Mouse (Mus musculus) bone marrow macrophage, adult 2 months (primary cell): ENCODE data around the gene Igsf9. TPM values are rescaled to one million over a fixed set of nuclear protein-coding genes. Genes with fewer than 3 reads are reported as not detected.
A peak's percentile ranks its signal among the peaks of the same experiment; 100 is the strongest.

Source experiments
- H3K27ac ChIP-seq: 2 replicates; pipeline ENCODE4 v1.5.1; 2012; ENCODE audit warnings: low read depth, low read length; ENCODE audit not compliant: insufficient read depth
- H3K4me1 ChIP-seq: 2 replicates; pipeline ENCODE4 v1.6.1; 2012; ENCODE audit warnings: low read length; ENCODE audit not compliant: control insufficient read depth, insufficient read depth
- H3K4me3 ChIP-seq: 2 replicates; pipeline ENCODE4 v1.5.1; 2012; ENCODE audit warnings: mild to moderate bottlenecking, low read length, moderate library complexity; ENCODE audit not compliant: insufficient read depth
- CTCF ChIP-seq: IDR thresholded peaks from 2 replicates; pipeline ENCODE4 v1.5.1; 2012; ENCODE audit warnings: low read depth, mild to moderate bottlenecking, low read length, moderate library complexity
- POLR2A ChIP-seq: IDR thresholded peaks from 2 replicates; pipeline ENCODE4 v1.6.1; 2012; ENCODE audit warnings: mild to moderate bottlenecking, low read depth, low read length, borderline replicate concordance
- polyA plus RNA-seq: library from polyadenylated mRNA; stranded (reverse); fragments of >200 nt; gene quantifications from 2 replicates; pipeline ENCODE4 v1.2.4, GENCODE M21; 2012; ENCODE audit not compliant: missing spikeins, insufficient read depth, insufficient read length

Igsf9 gene
- polyA plus RNA-seq, 1 experiment, result 6.3 TPM

DNA sequence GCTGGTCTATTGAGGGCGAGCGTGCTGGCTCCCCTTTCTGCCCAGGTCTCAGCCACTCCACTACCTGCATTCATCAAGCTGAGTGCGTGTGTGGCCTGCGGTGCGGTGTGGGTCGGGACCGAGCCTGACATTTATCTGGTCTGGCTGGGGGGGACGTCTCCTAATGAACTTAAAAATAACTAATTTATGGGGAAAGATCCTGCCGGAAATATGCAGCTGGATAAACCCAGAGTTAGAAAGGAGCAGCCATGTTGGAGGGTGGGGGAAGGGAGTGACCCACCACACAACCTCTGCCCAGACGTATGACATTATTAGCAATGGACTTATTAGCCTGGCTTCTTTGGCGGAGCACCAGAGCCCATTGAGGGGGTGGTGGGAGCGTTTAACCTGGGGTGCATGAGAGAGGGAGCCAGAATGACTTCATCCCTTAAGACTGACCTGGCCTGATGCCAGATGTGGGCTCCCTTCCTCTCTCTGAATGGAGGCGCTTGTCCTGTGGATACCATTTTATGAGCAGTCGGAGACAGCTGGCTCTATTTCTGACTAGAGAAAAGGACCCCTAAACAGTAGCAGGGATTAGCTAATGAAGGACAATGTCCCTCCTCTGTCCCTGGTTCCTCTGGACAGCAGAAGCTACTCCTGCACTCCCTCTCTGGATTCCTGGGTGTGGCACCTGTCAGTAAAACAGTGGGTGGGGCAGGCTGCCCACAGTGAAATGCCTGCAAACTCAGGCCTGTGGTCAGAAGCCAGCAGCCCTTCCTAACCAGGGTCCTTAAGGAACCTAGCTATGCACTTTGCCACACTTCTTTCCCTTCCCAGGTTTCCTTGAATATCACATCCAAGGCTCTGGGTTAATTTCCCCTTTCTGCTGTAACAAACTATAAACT lies 21.8 kb downstream of the Igsf9 start:
- TF ChIP-seq CTCF, result no peak
- TF ChIP-seq POLR2A, result no peak
- peak overlapping the region; percentile 24 for H3K27ac ChIP-seq
- H3K4me1 ChIP-seq, result peaks cover 18% of the 10 kb centered on the region
- H3K4me3 ChIP-seq, result peak overlapping the region; percentile 77

DNA sequence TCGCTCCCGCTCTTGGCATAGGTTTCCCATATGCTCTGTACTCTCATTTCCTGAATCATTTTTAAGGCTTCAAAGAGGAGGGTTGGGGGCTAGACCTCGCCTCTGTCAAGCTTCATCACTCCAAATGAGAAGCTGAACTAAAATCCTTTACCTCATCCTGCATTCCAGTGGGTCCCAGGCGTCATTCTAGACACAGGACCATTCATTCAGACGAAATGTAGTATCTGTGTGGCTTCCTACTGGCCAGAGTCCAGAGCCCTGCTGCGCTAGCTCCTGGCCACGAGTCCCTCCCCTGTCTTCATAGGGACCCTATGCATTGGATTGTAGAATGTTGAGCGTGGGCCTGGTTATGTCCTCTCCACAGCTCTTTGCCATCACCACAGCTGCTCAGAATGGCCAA lies 23.2 kb downstream of the Igsf9 start:
- no peak overlapping the region for H3K4me3 ChIP-seq
- no peak overlapping the region for H3K27ac ChIP-seq
- peaks cover 17% of the 10 kb centered on the region for H3K4me1 ChIP-seq
- no peak for TF ChIP-seq CTCF
- no peak for TF ChIP-seq POLR2A

DNA sequence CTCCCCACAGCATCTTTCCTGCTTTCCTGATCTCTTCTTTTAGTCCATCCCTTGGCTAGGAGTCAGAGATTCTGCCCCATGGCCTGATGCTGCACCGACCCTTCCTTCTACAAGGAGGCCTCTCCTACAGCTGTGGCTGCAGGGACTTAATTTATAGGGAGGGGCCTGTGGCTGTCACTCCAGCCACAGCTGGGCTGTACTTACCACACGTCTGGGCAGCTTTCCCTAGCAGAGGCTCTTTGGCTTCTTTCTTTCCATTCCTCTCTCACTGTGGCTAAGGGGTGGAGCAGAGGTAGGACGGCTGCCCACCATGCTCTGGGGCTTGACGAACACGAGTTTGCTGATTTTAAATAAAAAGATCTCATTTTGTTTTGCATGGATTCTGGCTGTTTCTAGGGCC lies 25.4 kb downstream of the Igsf9 start:
- Histone ChIP-seq H3K4me3 (no peak overlapping the region), H3K27ac (no peak overlapping the region), H3K4me1 (peaks cover 15% of the 10 kb centered on the region)
- TF ChIP-seq CTCF (no peak), POLR2A (no peak)

DNA sequence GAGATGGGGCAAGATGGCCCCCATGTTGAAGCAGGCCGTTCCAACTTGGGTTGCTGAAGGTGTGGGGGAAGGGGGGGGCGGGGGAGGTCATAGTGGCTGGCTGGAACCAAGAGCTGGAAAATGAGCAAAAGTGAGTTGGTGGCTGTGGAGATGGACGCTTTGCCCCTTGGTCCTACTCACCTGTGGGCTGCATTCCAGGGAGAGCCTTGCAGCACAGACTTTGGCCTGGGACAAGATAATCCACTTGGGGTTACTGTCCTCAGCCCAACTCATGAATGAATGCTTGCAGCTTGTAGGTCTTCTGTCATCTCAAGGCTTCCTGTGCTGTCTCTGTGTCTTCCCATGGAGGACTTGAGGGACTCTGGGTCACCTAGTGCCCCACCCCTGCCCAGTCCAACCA lies 26.1 kb downstream of the Igsf9 start:
- no peak overlapping the region for H3K27ac ChIP-seq
- no peak overlapping the region for H3K4me3 ChIP-seq
- H3K4me1 ChIP-seq, result peaks cover 16% of the 10 kb centered on the region
- no peak for TF ChIP-seq CTCF

DNA sequence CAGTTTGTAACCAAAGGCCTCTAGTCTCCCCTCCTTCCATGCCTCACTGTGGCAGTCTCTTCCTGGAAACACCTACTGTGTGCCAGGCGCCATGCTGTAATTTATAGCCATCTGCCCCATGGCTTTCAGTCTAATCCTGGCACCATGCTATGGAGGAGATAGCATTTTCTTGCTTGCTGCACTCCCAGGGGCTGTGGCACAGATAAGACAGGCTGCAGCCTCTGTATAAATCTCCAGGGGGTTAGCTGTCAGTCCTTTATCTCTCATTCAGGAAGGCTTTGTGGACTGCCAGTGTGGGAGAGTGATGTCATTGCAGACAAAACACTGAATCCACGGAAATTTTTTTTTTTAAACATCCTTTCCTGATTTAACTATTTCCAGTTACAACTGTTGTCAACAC lies 26.6 kb downstream of the Igsf9 start:
- no peak for TF ChIP-seq CTCF
- Histone ChIP-seq H3K27ac (no peak overlapping the region), H3K4me3 (no peak overlapping the region), H3K4me1 (peaks cover 14% of the 10 kb centered on the region)

DNA sequence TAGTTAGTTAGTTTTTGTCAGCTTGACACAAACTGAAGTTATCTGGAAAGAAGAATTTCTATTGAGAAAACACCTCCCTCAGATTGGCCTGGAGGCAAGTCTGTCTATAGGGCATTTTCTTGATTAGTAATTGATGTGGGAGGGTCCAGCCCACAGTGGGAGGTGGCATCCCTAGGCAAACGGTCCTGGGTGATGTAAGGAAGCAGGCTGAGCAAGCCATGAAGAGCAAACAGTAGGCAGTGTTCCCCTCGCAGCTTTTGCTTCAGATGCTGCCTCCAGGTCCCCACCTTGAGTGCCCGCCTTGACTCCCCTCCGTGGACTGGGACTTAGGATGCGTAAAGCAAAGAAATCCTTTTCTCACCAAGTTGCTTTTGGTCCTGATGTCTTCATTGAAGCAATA lies 27.6 kb downstream of the Igsf9 start:
- Histone ChIP-seq H3K4me1 (peaks cover 15% of the 10 kb centered on the region), H3K4me3 (no peak overlapping the region), H3K27ac (no peak overlapping the region)
- TF ChIP-seq POLR2A (no peak), CTCF (no peak)

DNA sequence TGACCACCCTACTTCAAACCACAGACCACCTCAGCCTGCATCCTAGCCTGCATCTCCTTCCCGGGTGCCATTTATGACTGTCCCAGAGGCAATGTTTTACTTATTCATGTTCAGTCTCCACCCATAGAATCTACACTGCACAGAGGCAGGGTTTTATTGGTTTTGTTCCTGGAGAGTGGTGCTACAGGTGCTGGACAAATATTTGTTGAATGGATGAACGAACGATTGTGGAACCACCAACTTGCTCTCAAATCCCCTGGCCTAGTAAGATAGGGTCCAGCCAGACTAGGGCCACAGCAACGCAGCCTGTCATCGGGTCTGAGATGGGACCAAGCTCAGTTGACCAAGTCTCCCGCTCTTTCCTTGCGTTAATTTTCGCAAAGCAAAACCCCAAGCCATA lies 28.4 kb downstream of the Igsf9 start:
- Histone ChIP-seq H3K4me3 (no peak overlapping the region), H3K27ac (no peak overlapping the region), H3K4me1 (peaks cover 21% of the 10 kb centered on the region)
- TF ChIP-seq CTCF, result no peak
- no peak for TF ChIP-seq POLR2A

DNA sequence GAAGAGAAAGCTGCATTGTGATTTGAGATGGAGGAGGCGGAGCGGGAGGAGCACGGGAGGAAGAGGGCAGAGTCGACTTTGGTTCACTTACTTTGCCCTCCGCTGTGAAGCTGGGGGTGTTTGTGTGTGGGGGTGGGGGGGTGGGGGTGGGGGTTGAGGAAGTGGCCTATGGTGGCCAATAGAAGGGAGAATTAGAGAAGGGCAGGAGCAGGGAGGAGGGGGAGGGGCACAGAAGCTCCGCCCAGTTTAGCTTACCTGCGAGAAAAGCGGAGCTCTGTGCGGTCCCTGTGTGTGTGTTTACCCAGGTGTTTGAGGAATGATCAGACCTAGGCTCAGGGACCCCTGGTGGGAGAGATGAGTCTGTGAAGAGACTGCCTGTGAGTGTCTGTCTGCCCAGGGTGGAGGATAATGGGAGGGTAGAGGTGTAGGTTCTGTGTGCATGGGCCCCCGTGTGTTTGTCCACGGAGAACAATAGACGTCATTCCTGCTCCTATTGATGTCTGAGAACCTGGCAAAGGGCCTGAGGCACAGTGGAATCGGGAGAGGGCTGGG lies 28.9 kb downstream of the Igsf9 start:
- Histone ChIP-seq H3K4me3 (no peak overlapping the region), H3K27ac (no peak overlapping the region), H3K4me1 (peaks cover 27% of the 10 kb centered on the region)
- no peak for TF ChIP-seq POLR2A
- no peak for TF ChIP-seq CTCF

DNA sequence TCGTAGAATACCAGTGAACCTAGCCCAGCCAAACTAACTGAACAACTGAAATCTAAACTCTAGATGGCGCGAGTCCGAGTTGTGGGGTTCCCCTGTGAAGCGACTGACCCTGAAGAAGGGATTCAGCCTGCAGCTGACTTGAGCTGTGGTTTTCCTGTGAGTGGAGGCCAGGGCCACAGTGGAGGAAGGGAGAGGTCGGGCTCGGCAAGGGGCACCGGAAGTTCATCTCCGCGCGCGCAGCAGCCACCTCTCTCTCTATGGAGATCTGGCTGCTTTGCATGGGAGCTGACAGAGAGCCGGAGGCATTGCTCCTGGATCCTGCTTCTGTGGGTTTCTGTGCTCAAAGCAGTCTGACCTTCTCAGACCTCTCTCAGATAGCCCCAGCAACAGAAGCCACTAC lies 31.4 kb downstream of the Igsf9 start:
- Histone ChIP-seq H3K4me3 (peak overlapping the region; percentile 44), H3K4me1 (peaks cover 30% of the 10 kb centered on the region)
- no peak for TF ChIP-seq POLR2A
- no peak for TF ChIP-seq CTCF

DNA sequence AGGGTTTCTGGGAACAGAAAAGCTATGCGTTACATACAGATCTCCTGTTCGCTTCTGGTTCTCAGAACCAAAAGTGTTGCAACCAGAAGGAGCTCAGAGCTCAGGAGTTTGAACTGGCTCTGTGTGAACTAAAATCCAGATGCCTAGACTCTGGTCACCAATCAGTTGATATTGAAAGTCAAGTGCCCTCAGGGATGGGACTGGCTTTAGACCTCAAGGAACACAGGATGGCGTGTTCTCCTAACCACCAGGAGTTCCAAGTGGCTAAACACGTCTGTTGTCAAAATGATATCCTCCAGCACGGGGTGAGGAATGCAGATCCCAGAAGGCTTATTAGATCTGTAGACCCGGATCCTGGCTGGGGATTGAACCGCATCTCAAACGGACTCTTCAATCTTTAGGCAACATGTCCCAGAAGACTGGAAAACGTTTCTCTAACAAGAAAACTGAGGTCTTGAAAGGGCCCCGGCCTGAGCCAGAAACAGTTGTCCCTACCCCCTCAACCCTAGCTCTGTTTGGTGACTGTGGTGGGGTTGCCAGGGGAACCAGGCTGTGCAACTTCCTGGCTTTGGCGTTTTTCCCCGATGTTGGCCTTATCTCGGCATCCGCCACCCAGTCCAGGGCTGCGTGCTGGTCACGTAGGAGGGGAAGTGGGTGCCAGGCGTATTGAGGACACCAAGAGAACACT lies 32.1 kb downstream of the Igsf9 start:
- H3K4me1 ChIP-seq, result peaks cover 30% of the 10 kb centered on the region
- H3K27ac ChIP-seq, result peak overlapping the region; percentile 83
- TF ChIP-seq POLR2A (no peak), CTCF (no peak)
- H3K4me3 ChIP-seq, result peak overlapping the region; percentile 44

More for the DNA sequence above, 31.4 kb downstream of the Igsf9 start:
- H3K27ac ChIP-seq, result peak overlapping the region; percentile 83
